Mouse (Mus musculus): ENCODE measurements at regions not wholly inside any gene's neighbourhood (a gene's known extent, or its start where the extent isn't known, plus 50 kb on each side); places are given as distances from the start of the nearest gene placed in this dataset.
"Not testable (repeated sequence)": the region's sequence is repeated elsewhere in the genome, so short reads cannot be mapped to it uniquely, and the experiment has no call there.

- Histone ChIP-seq H3K79me2 (ENCODE audit: control insufficient read depth, insufficient read depth) (no peaks in the 10 kb centered on the region), H3K36me3 (ENCODE audit: control insufficient read depth, insufficient read depth) (no peaks in the 10 kb centered on the region), H3K27me3 (ENCODE audit: control insufficient read depth, insufficient read depth, insufficient read length) (no peaks in the 10 kb centered on the region), H3ac (ENCODE audit: control insufficient read depth, insufficient read length, low read depth) (no peak overlapping the region), H3K4me3 (ENCODE audit: insufficient read depth, poor library complexity, severe bottlenecking) (no peak overlapping the region), H3K79me3 (ENCODE audit: low read depth) (no peaks in the 10 kb centered on the region)
- no peak for TF ChIP-seq CEBPB (IDR thresholded peaks at IDR 0.05; ENCODE audit: low read depth)
- no peak for TF ChIP-seq MYOD1 (IDR thresholded peaks at IDR 0.05; ENCODE audit: control insufficient read depth, insufficient read length, low read depth)
- TF ChIP-seq FOSL1 (IDR thresholded peaks at IDR 0.05; ENCODE audit: insufficient read depth, low read length, poor library complexity, severe bottlenecking): no peak
Observed at GRCm38 (mm10) chr10:9328324-9328723, 346.7 kb downstream of the Samd5 start.

- not testable (repeated sequence) for H3K27me3 ChIP-seq (ENCODE audit: control insufficient read depth, insufficient read depth, insufficient read length); H3K79me2 ChIP-seq (ENCODE audit: control insufficient read depth, insufficient read depth); H3K79me3 ChIP-seq (ENCODE audit: low read depth); H3K36me3 ChIP-seq (ENCODE audit: control insufficient read depth, insufficient read depth); H3ac ChIP-seq (ENCODE audit: control insufficient read depth, insufficient read length, low read depth); H3K4me3 ChIP-seq (ENCODE audit: insufficient read depth, poor library complexity, severe bottlenecking)
Observed at GRCm38 (mm10) chr10:9327881-9328280, 347.1 kb downstream of the Samd5 start.

- Histone ChIP-seq H3K4me3 (ENCODE audit: insufficient read depth, poor library complexity, severe bottlenecking) (no peak overlapping the region), H3K79me2 (ENCODE audit: control insufficient read depth, insufficient read depth) (no peaks in the 10 kb centered on the region), H3ac (ENCODE audit: control insufficient read depth, insufficient read length, low read depth) (no peak overlapping the region), H3K36me3 (ENCODE audit: control insufficient read depth, insufficient read depth) (no peaks in the 10 kb centered on the region), H3K79me3 (ENCODE audit: low read depth) (no peaks in the 10 kb centered on the region), H3K27me3 (ENCODE audit: control insufficient read depth, insufficient read depth, insufficient read length) (no peaks in the 10 kb centered on the region)
- TF ChIP-seq CTCF (IDR thresholded peaks at IDR 0.05; ENCODE audit: control insufficient read depth, insufficient read depth, insufficient read length) (no peak), MAX (IDR thresholded peaks at IDR 0.05) (no peak), MYOD1 (IDR thresholded peaks at IDR 0.05; ENCODE audit: control insufficient read depth, insufficient read length, low read depth) (no peak), USF1 (IDR thresholded peaks at IDR 0.05; ENCODE audit: low read depth) (no peak), MYOG (IDR thresholded peaks at IDR 0.05; ENCODE audit: control insufficient read depth, extremely low read depth, insufficient read length) (no peak), CEBPB (IDR thresholded peaks at IDR 0.05; ENCODE audit: low read depth) (no peak), FOSL1 (IDR thresholded peaks at IDR 0.05; ENCODE audit: insufficient read depth, low read length, poor library complexity, severe bottlenecking) (no peak)
Observed at GRCm38 (mm10) chr10:9312326-9312725, 362.7 kb downstream of the Samd5 start.

GRCm38 (mm10) chr10:9310346-9310745 lies 364.7 kb downstream of the Samd5 start:
- Histone ChIP-seq H3K36me3 (ENCODE audit: control insufficient read depth, insufficient read depth) (no peaks in the 10 kb centered on the region), H3K79me3 (ENCODE audit: low read depth) (no peaks in the 10 kb centered on the region)
- TF ChIP-seq FOSL1 (IDR thresholded peaks at IDR 0.05; ENCODE audit: insufficient read depth, low read length, poor library complexity, severe bottlenecking) (no peak), USF1 (IDR thresholded peaks at IDR 0.05; ENCODE audit: low read depth) (no peak), CTCF (IDR thresholded peaks at IDR 0.05; ENCODE audit: control insufficient read depth, insufficient read depth, insufficient read length) (no peak), CEBPB (IDR thresholded peaks at IDR 0.05; ENCODE audit: low read depth) (no peak), MYOG (IDR thresholded peaks at IDR 0.05; ENCODE audit: control insufficient read depth, extremely low read depth, insufficient read length) (no peak), MAX (IDR thresholded peaks at IDR 0.05) (no peak), MYOD1 (IDR thresholded peaks at IDR 0.05; ENCODE audit: control insufficient read depth, insufficient read length, low read depth) (no peak)

GRCm38 (mm10) chr10:9296055-9296454 lies 379.0 kb downstream of the Samd5 start:
- Histone ChIP-seq H3K27me3 (ENCODE audit: control insufficient read depth, insufficient read depth, insufficient read length) (no peaks in the 10 kb centered on the region), H3K4me3 (ENCODE audit: insufficient read depth, poor library complexity, severe bottlenecking) (no peak overlapping the region), H3K79me2 (ENCODE audit: control insufficient read depth, insufficient read depth) (no peaks in the 10 kb centered on the region), H3ac (ENCODE audit: control insufficient read depth, insufficient read length, low read depth) (no peak overlapping the region), H3K36me3 (ENCODE audit: control insufficient read depth, insufficient read depth) (no peaks in the 10 kb centered on the region), H3K79me3 (ENCODE audit: low read depth) (no peaks in the 10 kb centered on the region)
- TF ChIP-seq FOSL1 (IDR thresholded peaks at IDR 0.05; ENCODE audit: insufficient read depth, low read length, poor library complexity, severe bottlenecking) (no peak), USF1 (IDR thresholded peaks at IDR 0.05; ENCODE audit: low read depth) (no peak), MYOD1 (IDR thresholded peaks at IDR 0.05; ENCODE audit: control insufficient read depth, insufficient read length, low read depth) (no peak), CTCF (IDR thresholded peaks at IDR 0.05; ENCODE audit: control insufficient read depth, insufficient read depth, insufficient read length) (no peak), MAX (IDR thresholded peaks at IDR 0.05) (no peak), CEBPB (IDR thresholded peaks at IDR 0.05; ENCODE audit: low read depth) (no peak), MYOG (IDR thresholded peaks at IDR 0.05; ENCODE audit: control insufficient read depth, extremely low read depth, insufficient read length) (no peak)

More at GRCm38 (mm10) chr10:9310346-9310745, 364.7 kb downstream of the Samd5 start:
- Histone ChIP-seq H3K4me3 (ENCODE audit: insufficient read depth, poor library complexity, severe bottlenecking) (no peak overlapping the region), H3ac (ENCODE audit: control insufficient read depth, insufficient read length, low read depth) (no peak overlapping the region), H3K79me2 (ENCODE audit: control insufficient read depth, insufficient read depth) (no peaks in the 10 kb centered on the region), H3K27me3 (ENCODE audit: control insufficient read depth, insufficient read depth, insufficient read length) (no peaks in the 10 kb centered on the region)

GRCm38 (mm10) chr10:9295269-9295668 lies 379.7 kb downstream of the Samd5 start:
- no peaks in the 10 kb centered on the region for H3K79me3 ChIP-seq (ENCODE audit: low read depth)
- H3K27me3 ChIP-seq (ENCODE audit: control insufficient read depth, insufficient read depth, insufficient read length): no peaks in the 10 kb centered on the region
- no peaks in the 10 kb centered on the region for H3K36me3 ChIP-seq (ENCODE audit: control insufficient read depth, insufficient read depth)
- H3K79me2 ChIP-seq (ENCODE audit: control insufficient read depth, insufficient read depth): no peaks in the 10 kb centered on the region
- TF ChIP-seq MYOD1 (IDR thresholded peaks at IDR 0.05; ENCODE audit: control insufficient read depth, insufficient read length, low read depth) (no peak), CEBPB (IDR thresholded peaks at IDR 0.05; ENCODE audit: low read depth) (no peak), MAX (IDR thresholded peaks at IDR 0.05) (no peak), CTCF (IDR thresholded peaks at IDR 0.05; ENCODE audit: control insufficient read depth, insufficient read depth, insufficient read length) (no peak), FOSL1 (IDR thresholded peaks at IDR 0.05; ENCODE audit: insufficient read depth, low read length, poor library complexity, severe bottlenecking) (no peak), MYOG (IDR thresholded peaks at IDR 0.05; ENCODE audit: control insufficient read depth, extremely low read depth, insufficient read length) (no peak), USF1 (IDR thresholded peaks at IDR 0.05; ENCODE audit: low read depth) (no peak)
- H3ac ChIP-seq (ENCODE audit: control insufficient read depth, insufficient read length, low read depth): no peak overlapping the region
- no peak overlapping the region for H3K4me3 ChIP-seq (ENCODE audit: insufficient read depth, poor library complexity, severe bottlenecking)

Measured in C2C12 (cell line).